Mouse (Mus musculus): ENCODE data around the gene Ahnak2. TPM values are rescaled to one million over a fixed set of nuclear protein-coding genes. Genes with fewer than 3 reads are reported as not detected.

Gene Ahnak2
- polyA plus RNA-seq, 1 experiment: 1.4 TPM

GRCm38 (mm10) chr12:112806044-112806443, 3.6 kb upstream of the Ahnak2 start:
- Histone ChIP-seq H3K4me3 (replicated peaks; ENCODE audit: control insufficient read depth, low read depth, low read length) (no peak overlapping the region), H3K27ac (ENCODE audit: control insufficient read depth, insufficient read depth, low read depth, low read length, poor library complexity) (no peak overlapping the region), H3K4me1 (ENCODE audit: control insufficient read depth, insufficient read depth, low read length) (0 out of 2 replicates have a peak, but pooled peaks cover 2% of the 10 kb centered on the region)
- 24% methylated on average over 6 of the region's 6 CpGs for WGBS
- TF ChIP-seq POLR2A (IDR thresholded peaks at IDR 0.05; ENCODE audit: borderline replicate concordance, control insufficient read depth, low read depth, low read length) (no peak), CTCF (IDR thresholded peaks at IDR 0.05; ENCODE audit: control insufficient read depth, insufficient read depth, low read length) (no peak)

DNA sequence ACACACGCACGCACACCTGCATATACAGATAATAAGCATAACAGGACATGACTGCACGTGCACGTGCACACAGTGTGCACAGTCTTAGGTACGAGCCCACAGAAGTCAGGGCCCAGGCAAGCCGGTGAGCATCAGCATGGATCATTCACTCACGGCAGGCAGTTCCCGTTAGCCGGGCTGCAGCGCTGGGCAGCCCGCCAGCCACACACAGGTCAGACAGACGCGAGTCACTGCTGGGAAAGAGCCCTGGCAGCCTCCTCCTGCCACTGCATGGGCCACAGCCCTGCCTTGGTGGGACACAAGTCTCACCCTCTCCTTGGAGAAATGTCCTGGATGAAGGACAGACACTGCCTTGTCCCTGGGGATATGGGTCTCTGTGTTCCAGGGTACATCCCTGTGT, 1.6 kb upstream of the Ahnak2 start:
- 17% methylated on average over 13 of the region's 13 CpGs for WGBS
- no peak for TF ChIP-seq POLR2A (IDR thresholded peaks at IDR 0.05; ENCODE audit: borderline replicate concordance, control insufficient read depth, low read depth, low read length)
- no peak for TF ChIP-seq CTCF (IDR thresholded peaks at IDR 0.05; ENCODE audit: control insufficient read depth, insufficient read depth, low read length)
- H3K27ac ChIP-seq (ENCODE audit: control insufficient read depth, insufficient read depth, low read depth, low read length, poor library complexity): no peak overlapping the region
- no peak overlapping the region for H3K4me3 ChIP-seq (replicated peaks; ENCODE audit: control insufficient read depth, low read depth, low read length)
- H3K4me1 ChIP-seq (ENCODE audit: control insufficient read depth, insufficient read depth, low read length): no peaks in the 10 kb centered on the region

- Histone ChIP-seq H3K4me1 (ENCODE audit: control insufficient read depth, insufficient read depth, low read length) (no peaks in the 10 kb centered on the region), H3K4me3 (replicated peaks; ENCODE audit: control insufficient read depth, low read depth, low read length) (no peak overlapping the region), H3K27ac (ENCODE audit: control insufficient read depth, insufficient read depth, low read depth, low read length, poor library complexity) (no peak overlapping the region)
- WGBS: 37% methylated on average over 3 of the region's 3 CpGs
- TF ChIP-seq POLR2A (IDR thresholded peaks at IDR 0.05; ENCODE audit: borderline replicate concordance, control insufficient read depth, low read depth, low read length): no peak
- no peak for TF ChIP-seq CTCF (IDR thresholded peaks at IDR 0.05; ENCODE audit: control insufficient read depth, insufficient read depth, low read length)
Measured at GRCm38 (mm10) chr12:112802917-112803316, 460 bp upstream of the Ahnak2 start.

DNA sequence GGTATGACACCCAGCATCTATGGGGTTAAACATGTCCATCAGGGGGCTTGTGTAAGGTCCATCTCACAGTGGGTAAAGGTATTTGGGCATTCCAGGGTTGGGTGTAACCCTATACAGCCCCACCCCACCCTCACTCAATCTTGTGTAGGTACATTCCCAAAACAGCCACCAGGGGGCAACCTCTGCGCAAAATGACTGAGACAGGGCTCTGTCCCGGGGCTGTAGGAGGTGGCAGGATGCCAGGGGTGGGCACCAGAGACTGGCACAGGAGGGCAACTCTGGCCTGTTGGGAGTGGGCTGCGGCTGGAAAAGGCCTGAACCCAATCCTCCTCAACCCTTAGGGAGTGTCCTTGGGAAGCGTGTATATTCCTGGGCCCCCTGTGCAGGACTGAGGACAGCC, 2.0 kb downstream of the Ahnak2 start:
- 17% methylated on average over 4 of the region's 4 CpGs for WGBS
- TF ChIP-seq POLR2A (IDR thresholded peaks at IDR 0.05; ENCODE audit: borderline replicate concordance, control insufficient read depth, low read depth, low read length): no peak
- TF ChIP-seq CTCF (IDR thresholded peaks at IDR 0.05; ENCODE audit: control insufficient read depth, insufficient read depth, low read length): peak; percentile 72

GRCm38 (mm10) chr12:112799237-112799970, 3.1 kb downstream of the Ahnak2 start:
- TF ChIP-seq CTCF (IDR thresholded peaks at IDR 0.05; ENCODE audit: control insufficient read depth, insufficient read depth, low read length) (no peak), POLR2A (IDR thresholded peaks at IDR 0.05; ENCODE audit: borderline replicate concordance, control insufficient read depth, low read depth, low read length) (no peak)
- whole genome bisulfite sequencing: 79% methylated on average over 10 of the region's 10 CpGs
- H3K27ac ChIP-seq (ENCODE audit: control insufficient read depth, insufficient read depth, low read depth, low read length, poor library complexity): no peak overlapping the region
- no peak overlapping the region for H3K4me3 ChIP-seq (replicated peaks; ENCODE audit: control insufficient read depth, low read depth, low read length)
- no peaks in the 10 kb centered on the region for H3K4me1 ChIP-seq (ENCODE audit: control insufficient read depth, insufficient read depth, low read length)

More for the DNA sequence above, 2.0 kb downstream of the Ahnak2 start:
- H3K4me3 ChIP-seq (replicated peaks; ENCODE audit: control insufficient read depth, low read depth, low read length): no peak overlapping the region
- no peak overlapping the region for H3K27ac ChIP-seq (ENCODE audit: control insufficient read depth, insufficient read depth, low read depth, low read length, poor library complexity)
- H3K4me1 ChIP-seq (ENCODE audit: control insufficient read depth, insufficient read depth, low read length): no peaks in the 10 kb centered on the region

GRCm38 (mm10) chr12:112798716-112799115, 3.7 kb downstream of the Ahnak2 start:
- no peaks in the 10 kb centered on the region for H3K4me1 ChIP-seq (ENCODE audit: control insufficient read depth, insufficient read depth, low read length)
- 73% methylated on average over 5 of the region's 5 CpGs for WGBS
- no peak overlapping the region for H3K4me3 ChIP-seq (replicated peaks; ENCODE audit: control insufficient read depth, low read depth, low read length)
- H3K27ac ChIP-seq (ENCODE audit: control insufficient read depth, insufficient read depth, low read depth, low read length, poor library complexity): no peak overlapping the region
- TF ChIP-seq CTCF (IDR thresholded peaks at IDR 0.05; ENCODE audit: control insufficient read depth, insufficient read depth, low read length) (no peak), POLR2A (IDR thresholded peaks at IDR 0.05; ENCODE audit: borderline replicate concordance, control insufficient read depth, low read depth, low read length) (no peak)

GRCm38 (mm10) chr12:112798332-112798681, 4.2 kb downstream of the Ahnak2 start:
- H3K27ac ChIP-seq (ENCODE audit: control insufficient read depth, insufficient read depth, low read depth, low read length, poor library complexity): no peak overlapping the region
- H3K4me3 ChIP-seq (replicated peaks; ENCODE audit: control insufficient read depth, low read depth, low read length): no peak overlapping the region
- no peaks in the 10 kb centered on the region for H3K4me1 ChIP-seq (ENCODE audit: control insufficient read depth, insufficient read depth, low read length)
- TF ChIP-seq CTCF (IDR thresholded peaks at IDR 0.05; ENCODE audit: control insufficient read depth, insufficient read depth, low read length): no peak
- TF ChIP-seq POLR2A (IDR thresholded peaks at IDR 0.05; ENCODE audit: borderline replicate concordance, control insufficient read depth, low read depth, low read length): no peak
- 73% methylated on average over 5 of the region's 5 CpGs for WGBS

GRCm38 (mm10) chr12:112797672-112798331, 4.7 kb downstream of the Ahnak2 start:
- H3K4me3 ChIP-seq (replicated peaks; ENCODE audit: control insufficient read depth, low read depth, low read length): no peak overlapping the region
- no peak overlapping the region; the same call in 1 of the 2 replicates for H3K27ac ChIP-seq (ENCODE audit: control insufficient read depth, insufficient read depth, low read depth, low read length, poor library complexity)
- TF ChIP-seq POLR2A (IDR thresholded peaks at IDR 0.05; ENCODE audit: borderline replicate concordance, control insufficient read depth, low read depth, low read length) (no peak), CTCF (IDR thresholded peaks at IDR 0.05; ENCODE audit: control insufficient read depth, insufficient read depth, low read length) (no peak)
- no peaks in the 10 kb centered on the region for H3K4me1 ChIP-seq (ENCODE audit: control insufficient read depth, insufficient read depth, low read length)
- 56% methylated on average over 15 of the region's 15 CpGs for WGBS
